Mouse (Mus musculus) right cerebral cortex, adult 2 months (tissue): ENCODE measurements around the gene Cspg5.

ENCODE experiments used
- DNase-seq, 2 experiments: peaks; one replicate each; pipeline ENCODE4 v3.0.0; 2021 to 2022; ENCODE audit warnings: low spot score in 2 of 2

Gene Cspg5

DNA sequence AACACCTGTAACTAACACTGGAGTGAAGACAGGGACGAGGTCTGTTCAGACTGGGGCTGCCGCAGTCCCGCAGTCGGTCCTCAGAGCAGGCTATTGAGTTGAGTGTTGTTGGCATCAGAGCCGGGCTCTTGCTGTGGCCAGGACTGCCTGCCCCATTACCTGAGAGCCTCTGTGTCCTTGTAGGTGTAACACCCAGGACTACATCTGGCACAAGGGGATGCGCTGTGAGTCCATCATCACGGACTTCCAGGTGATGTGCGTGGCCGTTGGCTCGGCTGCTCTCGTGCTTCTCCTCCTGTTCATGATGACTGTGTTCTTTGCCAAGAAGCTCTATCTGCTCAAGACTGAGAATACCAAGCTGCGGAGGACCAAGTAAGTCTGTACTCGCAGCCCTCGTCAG lies 7.2 kb downstream of the Cspg5 start:
- peak in 1 of 2 experiments; percentile 46 for DNase-seq

DNA sequence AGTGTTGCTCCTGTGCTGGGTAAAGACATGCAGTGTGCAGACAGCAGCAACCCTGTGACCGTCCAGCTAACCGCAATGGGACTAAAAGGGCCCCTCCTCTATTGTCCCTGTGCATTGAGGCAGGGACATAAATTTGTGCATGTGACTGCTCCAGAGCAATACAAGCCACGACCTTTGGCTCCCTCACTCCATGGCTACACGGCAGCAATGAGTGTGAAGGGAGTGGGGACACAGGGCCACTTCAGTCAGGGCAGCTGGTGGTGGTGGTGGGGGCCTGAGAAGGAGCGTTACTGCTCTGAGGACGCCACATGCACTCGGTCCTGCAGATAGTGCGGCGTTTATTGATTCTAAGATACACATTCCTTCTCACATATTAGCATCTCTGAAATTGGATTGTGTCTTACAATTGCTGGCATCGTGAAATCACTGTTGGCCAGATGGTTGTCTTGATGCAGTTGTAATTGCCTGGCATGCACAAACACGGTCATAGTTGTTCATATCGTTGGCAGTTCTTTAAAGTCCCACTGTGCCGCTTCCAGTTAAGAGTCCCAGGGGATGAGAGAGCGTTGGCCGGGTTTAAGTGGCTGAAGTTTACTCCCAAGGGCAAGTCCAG lies 11.9 kb downstream of the Cspg5 start:
- DNase-seq = no peak

DNA sequence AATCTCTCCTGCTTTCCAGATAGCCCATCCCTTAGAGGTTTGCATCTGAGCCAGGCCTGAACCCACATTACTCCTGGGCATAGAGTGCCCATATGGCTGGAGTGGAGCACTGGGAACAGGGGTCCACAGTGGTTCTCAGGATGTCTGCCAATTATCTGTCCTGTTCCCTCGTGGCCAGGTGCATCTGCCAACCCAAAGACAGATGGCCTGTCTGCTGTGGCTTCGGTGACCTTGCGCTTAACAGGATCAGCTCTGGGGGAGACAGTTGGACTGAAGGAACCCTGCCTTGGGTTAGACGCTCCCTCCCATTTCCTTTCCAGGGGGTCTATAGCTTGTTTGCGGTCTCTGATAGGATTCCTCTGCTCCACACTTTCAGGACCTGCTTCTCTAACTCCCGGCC lies 15.1 kb downstream of the Cspg5 start:
- no peak for DNase-seq

DNA sequence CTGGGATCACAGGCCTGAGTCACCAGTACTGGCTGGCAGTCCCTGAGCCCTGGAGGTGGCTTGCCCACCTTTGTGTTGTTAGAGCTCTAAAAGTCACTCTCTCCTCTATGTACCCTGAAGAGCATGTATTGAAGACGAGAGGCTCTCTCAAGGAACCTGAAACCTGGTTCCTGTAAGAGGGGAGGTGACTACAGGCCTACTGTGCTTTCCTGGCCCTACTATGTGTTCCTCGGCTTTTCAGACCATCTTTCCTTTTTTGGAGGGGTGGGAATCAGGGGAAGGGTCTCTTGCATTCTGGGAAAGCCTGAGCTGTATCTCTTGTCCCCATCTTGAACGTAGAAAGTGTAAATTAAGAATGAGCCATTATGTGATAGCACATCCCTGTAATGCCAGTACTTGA lies 15.5 kb downstream of the Cspg5 start:
- no peak for DNase-seq

DNA sequence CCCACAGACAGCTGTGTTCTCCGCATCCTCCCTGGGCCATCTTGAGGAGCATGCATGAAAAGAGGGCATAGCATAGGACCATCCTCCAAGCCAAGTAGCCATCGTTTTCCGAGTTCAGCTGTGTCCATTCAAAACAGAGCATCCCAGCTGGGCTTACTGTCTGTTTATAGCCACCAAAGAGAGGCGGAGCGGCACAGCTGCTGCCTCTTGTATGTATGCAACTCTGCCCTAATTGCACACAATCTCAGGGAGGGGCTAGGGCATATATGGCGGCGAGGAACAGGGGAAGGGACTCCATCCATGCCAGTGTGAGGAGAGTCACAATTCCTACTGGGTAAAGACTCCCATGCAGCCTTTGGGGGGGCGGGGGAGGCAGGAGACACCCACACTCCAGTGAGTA lies 19.6 kb downstream of the Cspg5 start:
- DNase-seq = no peak

DNA sequence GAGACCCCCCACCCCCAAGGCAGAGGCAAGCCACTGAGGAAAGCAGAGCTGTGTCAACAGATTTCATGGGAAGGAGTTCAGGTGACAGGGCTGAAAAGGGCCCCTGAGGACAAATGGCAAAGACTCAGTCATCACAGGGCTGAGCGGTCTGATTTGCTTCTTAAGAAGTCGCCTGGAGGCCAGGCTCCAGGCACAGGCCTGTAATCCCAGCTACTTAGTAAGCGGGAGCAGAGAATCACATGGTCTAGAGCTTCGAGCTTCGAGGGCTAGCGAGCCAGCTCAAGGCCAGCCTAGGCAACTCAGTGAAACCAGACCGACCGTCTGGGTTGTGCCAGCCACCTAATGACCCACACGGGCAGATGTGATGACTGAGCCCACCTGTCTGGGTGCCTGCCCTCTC lies 21.4 kb downstream of the Cspg5 start:
- DNase-seq = no peak

DNA sequence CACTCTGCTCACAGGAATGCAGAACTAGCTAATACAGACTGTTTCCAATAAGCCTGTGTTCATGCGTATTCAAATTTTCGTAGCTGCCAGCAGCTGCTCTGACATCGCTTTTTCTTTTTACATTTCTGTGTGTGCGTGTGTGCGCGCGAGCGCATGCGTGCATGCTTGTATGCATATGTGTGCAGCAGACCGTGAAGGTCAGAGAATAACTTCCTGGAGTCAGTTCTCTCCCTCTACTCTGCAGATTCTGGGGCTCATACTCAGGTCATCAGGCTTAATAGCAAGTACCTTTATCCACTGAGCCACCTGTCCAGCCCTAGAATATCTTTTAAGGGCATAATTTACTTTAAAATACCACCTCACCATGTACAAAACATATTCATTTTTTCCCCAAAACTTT lies 24.8 kb downstream of the Cspg5 start:
- no peak for DNase-seq

DNA sequence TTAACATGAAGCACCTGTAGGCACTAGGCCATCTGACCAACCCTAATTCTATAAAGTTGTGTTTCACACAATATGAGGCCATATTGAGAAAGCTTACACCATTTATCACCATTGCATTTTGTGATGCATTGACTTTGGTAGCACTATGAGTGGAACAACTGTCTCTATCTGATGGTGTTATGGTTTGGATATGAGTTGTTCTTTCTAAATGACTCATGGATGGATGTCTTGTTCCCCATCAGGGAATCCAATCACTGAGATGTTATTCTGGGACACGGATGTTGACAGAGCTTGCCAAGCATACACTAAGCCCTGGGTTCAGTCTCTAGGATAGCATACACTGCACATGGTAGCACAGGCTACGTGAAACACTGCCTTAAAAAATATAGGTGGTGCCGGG lies 28.7 kb downstream of the Cspg5 start:
- DNase-seq = no peak

DNA sequence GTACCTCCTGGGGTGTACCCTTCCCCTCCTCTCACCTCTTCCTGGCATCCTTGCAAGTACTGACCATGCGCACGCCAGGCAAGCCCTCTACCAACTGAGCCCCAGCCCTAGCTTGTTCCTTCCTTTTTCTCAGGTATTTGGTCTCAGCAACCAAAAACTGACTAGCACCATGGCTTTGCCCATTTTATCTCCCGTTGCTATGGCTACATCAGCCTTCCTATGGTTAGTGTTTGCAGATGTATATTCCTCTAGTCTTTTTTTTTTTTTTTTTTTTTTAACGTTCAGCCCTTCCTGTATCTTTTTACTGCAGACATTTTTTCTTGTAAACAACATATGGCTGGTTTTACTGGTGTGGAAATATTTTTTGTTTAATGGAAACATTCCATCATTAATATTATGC lies 29.9 kb downstream of the Cspg5 start:
- DNase-seq = peak in 1 of 2 experiments; percentile 19

DNA sequence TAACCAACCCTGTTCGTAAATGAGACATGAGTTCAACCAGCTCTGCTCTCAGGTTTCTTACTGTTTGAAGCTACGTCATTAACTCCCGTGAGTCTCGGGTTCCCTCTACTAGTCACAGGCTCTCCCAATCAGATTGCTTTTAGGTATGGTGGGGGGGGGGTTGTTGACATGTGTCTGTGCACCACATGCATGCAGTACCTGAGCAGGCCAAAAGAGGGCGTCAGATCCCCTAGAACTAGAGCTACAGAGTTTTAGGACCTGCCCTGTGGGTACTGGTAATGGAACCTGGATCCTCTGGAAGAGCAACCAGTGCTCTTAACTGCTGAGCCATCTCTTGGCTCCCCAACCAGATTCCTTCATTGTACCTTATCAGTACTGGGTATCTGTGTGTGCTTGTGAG lies 32.3 kb downstream of the Cspg5 start:
- DNase-seq = no peak

DNA sequence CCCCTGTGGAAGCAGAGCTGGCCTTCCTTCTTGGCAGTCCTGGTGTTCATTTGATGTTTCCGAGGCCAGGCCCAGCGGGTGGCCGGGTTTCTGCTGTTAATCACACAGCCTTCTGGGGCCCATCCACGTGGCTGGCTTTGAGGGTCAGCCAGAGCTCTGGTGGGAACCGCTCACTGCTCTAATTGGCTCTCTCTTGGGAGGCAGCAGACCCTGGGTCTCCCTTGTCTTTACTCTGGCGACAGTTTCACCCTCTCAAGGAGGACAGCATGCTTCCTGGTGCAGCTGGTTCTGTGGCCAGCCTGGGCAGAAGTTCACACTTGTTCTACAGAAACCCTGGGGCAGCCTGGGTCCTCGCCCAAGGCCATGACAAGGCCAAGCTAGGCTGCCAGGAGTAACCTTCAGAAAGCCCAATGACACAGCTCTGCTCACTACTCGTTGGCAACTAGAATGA lies 33.9 kb downstream of the Cspg5 start:
- peak; percentile 18 to 63 for DNase-seq

DNA sequence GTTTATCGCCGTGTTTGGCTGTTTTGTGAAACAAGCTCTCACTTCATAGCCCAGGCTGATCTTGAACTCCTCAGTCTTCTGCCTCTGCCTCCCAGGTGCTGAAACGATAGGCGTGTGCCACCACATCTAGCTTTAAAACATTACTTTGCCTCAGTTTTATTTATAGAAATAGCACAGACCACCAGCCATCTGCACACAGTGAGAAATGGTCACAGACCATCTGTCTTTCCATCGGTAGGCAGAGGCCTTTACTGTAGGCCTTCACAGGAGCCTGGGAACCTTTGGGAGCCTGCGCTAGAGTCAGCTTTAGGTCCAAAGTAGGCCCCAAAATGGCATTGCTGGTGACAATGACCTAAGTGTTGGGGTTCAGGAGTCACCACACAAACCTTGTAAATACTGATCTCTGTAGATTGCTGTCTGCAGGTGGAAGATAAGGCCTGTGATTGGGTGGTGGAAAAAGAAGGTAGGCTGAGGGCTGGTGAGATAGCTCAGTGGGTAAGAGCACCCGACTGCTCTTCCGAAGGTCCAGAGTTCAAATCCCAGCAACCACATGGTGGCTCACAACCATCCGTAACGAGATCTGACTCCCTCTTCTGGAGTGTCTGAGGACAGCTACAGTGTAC lies 40.6 kb downstream of the Cspg5 start:
- DNase-seq = no peak

DNA sequence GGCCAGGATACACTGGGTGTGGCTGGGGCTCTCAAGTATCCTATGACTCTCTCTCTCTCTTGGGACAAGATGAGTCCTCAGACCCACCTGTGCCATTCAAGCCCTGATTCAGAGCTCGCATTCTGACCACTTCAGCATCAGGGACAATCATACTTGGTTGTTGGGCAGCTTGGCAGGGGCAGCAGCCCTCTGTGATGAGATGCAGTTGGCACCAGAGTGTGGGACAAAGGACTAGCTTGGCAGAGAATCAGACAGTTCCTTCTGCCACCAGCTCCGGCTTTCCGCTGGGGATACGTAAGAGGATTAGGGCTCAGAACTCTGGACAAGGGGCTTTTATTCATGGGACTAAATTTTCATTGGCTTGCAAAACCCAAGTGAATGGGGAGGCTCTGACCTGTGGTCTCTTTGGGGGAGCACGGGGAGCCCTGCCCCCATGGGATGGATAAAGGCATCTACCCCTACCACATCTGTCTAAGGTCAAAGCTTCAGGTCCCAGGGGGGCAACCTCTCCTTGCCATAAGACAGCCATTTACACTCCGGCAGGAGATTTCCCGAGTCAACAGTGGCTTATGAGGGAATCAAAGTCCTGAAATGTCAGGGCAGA lies 43.8 kb downstream of the Cspg5 start:
- DNase-seq = peak; percentile 28 to 40

DNA sequence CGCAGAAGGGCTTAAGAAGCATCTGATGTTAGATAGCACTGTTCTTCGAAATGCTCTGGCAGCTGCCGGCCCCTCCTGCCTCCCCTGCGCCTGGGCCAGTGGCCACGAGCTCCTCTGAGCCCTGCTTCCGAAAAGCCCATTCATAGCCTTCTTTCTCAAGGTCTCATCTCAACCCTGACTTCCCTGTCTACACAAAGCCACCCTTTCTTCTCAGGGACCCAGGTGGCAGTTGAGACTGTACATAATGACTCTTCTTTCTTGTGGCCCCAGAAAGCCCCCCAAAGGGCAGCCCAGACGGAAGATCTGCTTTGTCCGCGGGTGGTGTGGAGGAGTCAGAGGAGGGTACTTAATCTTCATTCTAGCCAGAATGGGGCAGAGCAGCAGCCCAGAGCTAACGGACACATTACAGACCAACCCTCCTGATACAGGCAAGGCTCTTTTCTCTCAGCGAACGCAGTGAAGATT lies 49.7 kb downstream of the Cspg5 start:
- DNase-seq = peak; percentile 20 to 39

DNA sequence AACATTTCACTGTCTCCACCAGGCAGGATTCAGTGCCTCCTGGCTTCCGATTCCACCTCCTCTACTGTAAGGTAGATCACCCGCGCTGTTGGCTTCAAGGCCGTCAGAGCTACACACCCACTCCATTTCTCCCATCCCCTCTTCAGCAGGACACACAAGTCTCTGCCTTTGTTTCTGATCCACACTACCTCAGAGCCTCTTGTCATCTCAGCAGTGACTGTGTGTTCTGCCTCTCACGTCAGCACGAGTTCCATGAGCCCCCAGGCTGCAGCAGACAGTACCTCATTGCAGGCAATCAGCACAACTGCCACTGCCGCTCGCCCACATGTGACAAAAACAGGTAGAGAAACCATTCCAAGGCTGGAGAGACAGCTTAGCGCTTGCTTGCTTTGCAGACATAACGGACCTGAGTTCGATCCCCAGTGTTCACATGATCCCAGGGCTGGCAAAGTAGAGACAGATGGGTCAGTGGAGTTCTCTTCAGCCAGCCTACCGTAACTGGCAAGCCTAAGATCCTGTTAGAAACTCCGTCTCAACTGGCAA lies 50.4 kb downstream of the Cspg5 start:
- peak; percentile 43 to 62 for DNase-seq

DNA sequence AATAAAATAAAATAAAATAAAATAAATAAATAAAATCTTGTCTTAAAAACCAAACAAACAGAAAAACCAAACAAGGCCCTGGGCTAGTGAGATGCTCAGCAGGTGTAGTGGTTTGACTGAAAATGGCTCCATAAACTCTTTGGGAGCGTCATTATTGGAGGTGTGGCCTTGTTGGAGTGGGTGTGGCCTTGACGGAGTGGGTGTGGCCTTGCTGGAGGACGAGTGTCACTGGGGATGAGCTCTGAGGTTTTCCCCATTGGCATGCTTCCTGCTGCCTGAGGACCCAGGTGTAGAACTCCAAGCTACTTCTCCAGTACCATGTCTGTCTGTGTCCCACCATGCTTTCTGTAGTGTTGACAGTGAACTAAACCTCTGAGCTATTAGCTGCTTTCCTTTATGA lies 51.2 kb downstream of the Cspg5 start:
- no peak for DNase-seq

DNA sequence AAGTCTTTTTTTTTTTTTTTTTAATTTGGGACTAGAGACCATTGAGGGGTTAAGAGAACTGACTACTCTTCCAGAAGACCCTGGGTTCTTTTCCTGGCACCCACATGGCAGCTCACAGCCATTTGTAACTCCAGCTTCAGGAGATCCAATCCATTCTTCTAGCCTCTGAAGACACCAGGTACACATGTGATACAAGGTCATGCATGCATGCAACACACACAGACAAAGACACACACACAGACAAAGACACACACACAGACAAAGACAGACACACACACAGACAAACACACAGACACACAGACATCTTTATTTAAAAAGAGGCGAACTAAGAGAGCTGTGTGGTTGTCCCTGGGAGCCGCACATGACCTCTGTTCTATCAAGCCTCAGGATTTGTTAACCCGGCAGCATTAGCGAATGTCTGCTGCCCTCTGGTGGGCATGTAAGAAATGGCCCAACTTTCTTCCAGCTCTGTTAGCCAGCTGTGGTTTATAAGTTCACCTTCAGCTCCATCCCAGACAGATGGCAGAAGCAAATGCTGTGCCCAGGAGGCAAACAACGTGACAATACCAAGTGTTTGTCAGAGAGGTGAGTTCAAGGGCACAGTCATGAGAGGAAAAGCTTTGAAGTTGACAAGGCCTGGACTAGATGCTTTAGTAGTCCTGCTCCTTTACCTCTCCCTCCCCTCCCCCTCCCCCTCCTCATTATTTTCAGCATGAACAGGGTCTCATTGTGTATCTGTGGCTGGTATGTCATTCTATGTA lies 53.5 kb downstream of the Cspg5 start:
- DNase-seq = peak; percentile 89 to 94

DNA sequence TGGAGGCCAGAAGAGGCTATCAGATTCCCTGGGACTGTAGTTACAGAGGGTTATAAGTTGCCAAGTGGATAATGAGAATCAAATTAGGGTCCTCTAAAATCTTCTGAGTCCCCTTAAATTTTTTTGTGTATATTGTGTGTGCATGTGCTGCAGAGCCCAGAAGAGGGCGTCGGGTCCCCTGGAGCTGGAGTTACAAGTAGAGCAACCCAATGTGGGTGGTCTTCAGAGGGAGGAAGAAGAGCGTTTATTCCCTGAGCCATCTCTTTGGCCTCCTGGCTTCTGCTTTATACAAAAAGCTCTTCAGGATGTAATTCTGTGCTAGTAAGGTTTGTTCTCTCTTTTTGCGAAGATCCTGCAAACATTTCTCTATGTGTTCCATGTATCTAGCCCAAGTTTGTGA lies 60.9 kb downstream of the Cspg5 start:
- no peak for DNase-seq

DNA sequence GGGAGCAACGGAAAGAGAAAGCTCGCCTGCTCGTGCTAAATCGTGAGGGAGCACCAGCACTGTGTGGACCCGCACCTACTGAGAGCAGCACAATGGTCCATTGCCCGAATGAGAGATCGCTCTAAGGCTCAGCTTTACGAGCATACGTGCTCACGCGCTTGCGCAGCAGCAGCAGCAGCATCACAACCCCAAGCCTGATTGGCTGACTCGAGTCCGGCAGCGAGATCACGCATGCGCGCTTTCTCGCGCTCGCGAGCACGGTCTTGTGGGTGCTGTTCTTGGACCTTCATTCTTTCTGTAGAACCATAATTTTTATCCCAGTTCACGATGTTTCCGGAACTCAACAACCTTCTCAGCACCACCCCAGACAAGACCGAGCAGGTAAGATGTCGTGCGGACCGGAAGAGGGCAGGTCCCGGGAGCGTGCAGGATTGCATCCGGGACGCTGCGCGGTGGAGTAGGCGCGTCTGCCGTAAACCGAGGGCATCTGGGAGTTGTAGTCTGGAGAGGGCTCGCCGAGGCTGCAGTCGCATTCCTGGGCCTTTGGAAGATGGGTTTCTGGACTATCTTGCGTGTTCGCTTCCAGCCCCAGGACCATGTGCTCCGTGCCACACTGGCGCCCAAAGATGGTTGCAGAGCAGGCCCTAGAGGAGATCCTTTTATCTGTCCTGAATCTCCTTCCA lies 61.5 kb downstream of the Cspg5 start, which contains the start of gene Elp6:
Elp6 (plus strand) TSS at position 205 of the 683 bp plus-strand sequence.
- DNase-seq = peak; percentile 94 to 96

DNA sequence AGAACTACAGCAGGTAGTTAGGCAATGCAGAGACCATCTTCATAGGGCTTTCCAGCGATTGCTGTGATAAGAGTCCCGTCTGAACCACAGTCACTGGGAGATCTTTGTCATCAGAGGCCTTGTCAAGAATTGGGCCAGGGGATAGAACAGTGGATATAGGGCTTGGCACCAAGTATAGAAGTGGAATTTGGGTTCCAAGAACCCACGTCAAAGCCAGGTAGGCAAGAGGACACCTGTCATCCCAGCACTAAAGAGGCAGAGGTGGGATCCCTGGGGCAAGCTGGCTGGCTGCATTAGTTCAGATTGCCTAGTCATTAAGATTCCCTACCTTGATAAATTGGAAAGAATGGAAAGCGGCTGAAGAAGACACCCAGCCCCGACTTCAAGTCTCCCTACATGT lies 62.8 kb downstream of the Cspg5 start:
- DNase-seq = no peak
